Mouse (Mus musculus): ENCODE measurements around the gene Hcfc2.

The Hcfc2 gene

DNA sequence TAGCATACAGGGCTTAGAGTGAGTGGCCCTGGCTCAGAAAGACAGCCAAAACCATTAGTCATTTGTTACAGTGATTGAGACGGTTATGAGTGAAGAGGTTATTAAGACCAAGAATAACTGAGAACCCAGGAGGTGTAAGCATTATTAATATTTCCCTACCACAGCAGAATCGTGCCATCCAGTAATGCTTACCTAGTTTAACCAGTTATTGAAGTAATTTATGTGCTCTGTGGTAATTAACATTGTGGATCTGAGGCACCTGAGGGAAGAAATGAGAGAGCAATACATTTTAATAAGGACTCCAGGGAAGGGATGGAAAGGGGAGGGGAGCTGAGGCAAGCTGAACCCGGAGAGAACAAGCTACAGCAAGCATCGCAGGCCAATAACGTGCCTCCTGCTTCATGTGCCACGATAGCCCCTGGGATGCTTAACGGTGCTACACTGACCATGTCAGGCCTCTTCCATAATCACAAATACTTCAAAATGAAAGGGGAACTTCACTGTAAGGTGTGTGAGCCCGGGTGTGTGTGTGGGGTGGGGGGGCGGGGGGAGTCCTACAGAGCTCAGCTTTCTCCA, 75.7 kb downstream of the Hcfc2 start:
- in situ Hi-C loops (cut with MboI): no loop called here

DNA sequence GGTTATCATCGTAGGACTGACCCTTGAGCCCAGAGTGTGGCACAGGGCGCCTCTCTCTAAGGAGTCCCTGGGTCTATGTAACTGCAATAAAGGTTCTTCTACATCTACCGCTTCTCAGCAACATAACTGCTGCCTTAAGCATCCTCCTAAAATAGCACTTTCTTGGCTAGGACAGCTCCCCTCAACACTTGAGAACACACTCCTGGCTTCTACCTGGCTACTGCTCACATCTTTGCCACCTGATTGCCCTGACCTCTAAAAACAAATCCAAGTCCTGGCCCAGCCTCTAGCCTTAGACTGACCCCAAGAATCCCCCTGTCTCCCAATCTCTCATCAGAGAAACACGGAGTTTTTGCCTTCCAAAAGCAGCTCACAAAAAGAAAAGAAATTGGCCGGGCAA, 78.9 kb downstream of the Hcfc2 start:
- in situ Hi-C loops (cut with MboI): no loop called here

DNA sequence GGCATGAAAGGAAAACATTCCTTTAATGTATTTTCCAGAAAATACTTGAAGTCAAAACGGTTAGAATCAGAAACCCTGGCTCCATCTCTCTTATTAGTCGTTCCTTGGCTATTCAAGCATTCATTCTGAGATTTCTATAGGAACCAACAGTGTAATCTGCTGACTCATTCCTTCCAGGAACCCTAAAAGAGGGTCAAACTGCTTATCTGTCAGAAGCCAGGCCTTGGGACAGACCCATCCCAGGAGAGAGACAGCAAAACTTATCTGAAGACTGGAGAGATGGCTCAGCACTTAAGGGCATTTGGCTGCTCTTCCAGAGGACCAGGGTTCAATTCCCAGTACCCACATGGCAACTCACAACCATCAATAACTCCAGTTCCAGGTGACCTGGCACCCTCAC, 81.1 kb downstream of the Hcfc2 start:
- in situ Hi-C loops (cut with MboI): no loop called here

DNA sequence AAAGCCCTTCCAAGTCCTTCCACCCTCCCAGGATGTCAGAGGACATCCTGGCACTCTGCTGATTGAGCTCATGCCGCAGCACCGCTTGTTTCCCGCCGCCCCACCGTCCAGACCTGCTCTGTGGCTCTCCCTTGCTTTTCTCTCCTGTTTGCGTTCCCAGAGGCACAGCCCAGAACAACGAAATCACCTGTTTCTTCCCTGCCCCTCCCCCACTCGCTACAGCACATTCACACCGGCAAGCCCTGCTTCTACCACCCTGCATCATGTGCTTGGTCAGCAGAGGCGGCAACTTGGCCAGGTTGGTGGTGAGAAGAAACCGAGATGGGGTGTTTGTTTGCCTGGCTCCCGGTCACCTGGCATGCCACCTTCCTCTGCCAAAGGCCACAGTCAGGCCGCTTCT, 81.9 kb downstream of the Hcfc2 start:
- in situ Hi-C loops (cut with MboI): no loop called here

DNA sequence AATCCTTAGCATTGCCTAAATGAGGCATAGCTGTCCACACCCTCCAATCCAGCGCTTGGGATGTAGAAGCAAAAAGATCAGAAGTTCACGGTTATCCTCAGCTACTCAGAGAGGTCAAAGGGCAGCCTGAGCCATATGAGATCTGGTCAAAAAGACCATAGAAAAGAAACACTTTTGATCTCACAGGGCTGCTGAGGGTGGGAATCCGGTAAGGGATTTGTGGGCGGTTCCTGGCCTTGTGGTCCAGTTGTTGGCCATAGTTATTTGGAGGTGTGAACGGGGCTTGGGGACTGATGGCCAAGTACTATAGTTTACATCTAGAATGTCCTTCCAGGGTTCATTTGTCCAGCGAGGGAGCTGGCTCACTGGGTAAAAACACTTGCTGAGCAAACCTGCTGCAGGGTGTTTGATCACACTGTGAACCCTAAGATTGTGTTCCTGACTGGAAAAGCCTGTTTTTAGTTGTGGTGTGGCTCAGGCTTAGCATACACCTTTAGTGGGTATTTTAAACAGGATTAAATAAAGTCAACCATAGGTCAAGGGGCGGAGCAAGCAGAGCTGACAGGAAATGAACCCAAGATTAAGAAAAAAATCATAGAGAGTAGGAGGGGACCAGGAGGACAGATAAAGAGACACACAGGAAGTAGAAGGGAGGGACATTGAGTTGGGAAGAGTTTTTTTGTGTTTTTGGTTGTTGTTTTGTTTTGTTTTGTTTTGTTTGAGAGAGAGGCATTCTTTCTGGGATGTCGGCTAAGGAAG, 83.0 kb downstream of the Hcfc2 start:
- in situ Hi-C loops (cut with MboI): no loop called here

DNA sequence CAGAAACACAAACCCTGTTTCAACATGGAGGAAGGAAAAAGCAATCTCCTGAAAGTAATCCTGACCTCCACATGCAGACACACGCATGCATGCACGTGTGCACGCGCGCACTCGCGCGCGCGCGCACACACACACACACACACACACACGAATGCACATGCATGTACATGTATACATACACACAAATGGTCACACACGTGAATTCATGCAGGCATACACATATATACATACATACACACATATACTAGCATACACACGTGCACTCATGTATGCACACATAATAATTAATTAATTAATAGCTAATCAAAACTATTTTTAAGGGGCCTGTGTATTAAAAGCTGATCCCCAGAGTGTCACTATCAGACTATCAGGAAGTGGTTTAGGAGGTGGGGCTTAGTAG, 83.9 kb downstream of the Hcfc2 start:
- in situ Hi-C loops (cut with MboI): no loop called here

DNA sequence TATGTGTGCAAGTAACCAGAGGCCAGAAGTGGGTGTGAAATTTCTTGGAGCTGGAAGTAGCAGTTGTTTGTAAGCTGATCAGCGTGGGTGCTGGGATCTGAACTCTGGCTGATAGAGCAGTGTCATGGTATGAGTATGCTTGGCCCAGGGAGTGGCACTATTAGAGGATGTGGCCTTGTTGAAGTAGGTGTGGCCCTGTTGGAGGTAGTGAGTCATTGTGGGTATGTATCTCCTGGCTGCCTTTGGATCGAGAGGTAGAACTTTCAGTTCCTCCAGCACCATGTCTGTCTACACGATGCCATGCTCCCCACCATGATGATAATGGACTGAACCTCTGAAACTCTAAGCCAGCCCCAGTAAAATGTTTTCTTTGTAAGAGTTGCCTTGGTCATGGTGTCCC, 84.4 kb downstream of the Hcfc2 start:
- in situ Hi-C loops (cut with MboI): no loop called here

DNA sequence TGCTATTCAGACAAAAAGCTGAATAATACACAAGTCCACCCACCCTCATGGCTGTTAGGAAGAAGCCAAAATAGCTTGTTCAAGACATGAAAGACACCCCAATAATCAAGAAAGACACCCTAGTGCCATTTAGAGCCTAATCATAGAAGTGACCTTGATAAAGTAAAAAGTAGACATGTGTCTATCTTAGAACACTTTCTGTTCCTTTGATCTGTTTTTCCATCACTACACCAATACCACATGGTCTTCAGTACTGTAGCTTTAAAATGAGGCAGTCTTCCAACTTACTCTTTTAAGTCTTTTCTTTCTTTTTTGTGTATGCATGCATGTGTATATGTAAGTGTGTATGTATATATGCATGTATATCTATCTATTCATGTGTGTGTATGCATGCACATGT, 84.9 kb downstream of the Hcfc2 start:
- in situ Hi-C loops (cut with MboI): no loop called here

DNA sequence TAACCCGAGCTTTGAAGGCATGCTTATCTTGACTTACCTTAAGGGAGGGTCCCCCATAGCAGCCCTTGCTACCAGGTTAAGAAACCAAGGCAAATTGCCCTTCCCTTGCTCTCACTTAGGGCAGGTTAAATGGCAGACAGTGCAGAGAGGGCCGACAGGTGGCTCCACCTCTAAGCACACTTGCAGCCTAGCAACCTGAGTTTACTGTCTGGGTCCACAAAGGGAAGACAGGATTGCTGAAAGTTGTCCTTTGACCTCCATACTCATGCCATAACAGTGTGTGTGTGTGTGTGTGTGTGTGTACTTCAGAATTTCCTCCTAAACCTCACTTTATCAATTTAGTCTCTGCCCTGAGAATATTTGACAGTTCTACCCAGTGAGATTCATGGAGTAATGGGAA, 86.5 kb downstream of the Hcfc2 start:
- in situ Hi-C loops (cut with MboI): no loop called here

DNA sequence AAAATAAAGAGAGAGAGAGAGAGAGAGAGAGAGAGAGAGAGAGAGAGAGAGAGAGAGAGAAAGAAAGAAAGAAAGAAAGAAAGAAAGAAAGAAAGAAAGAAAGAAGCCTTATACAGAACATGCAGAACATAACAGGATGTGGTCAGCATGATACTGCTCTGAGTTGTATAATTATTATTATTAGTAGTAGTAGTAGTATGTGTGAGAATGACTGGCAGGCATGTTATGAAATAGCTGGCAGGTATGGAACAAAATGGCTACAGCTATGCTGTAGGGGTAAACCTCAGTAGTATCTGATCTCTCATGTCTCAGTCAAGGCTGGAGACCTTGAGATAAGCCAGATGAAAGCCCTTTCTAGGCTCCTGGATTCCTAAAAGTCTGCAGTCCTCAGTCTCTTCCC, 93.2 kb downstream of the Hcfc2 start:
- in situ Hi-C loops (cut with MboI): no loop called here

DNA sequence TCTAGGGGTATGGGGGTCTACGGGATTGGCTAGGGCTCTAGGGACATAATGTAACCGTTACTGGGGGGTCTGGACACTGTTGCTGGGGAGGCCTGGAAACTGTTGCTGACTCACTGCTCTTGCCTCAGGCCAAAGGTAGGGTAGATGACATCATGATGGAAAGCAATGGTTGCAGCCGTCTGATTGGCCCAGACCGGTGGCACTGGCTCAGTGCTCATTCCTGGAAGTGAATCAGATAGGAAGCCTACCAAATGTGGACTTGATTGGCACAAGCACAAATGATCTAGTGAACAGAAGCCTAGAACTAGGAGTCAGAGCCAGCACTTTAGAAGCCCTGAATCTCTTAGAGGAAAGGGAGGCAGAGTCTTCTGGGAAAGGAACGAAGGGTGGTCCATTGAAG, 94.5 kb downstream of the Hcfc2 start:
- in situ Hi-C loops (cut with MboI): no loop called here

DNA sequence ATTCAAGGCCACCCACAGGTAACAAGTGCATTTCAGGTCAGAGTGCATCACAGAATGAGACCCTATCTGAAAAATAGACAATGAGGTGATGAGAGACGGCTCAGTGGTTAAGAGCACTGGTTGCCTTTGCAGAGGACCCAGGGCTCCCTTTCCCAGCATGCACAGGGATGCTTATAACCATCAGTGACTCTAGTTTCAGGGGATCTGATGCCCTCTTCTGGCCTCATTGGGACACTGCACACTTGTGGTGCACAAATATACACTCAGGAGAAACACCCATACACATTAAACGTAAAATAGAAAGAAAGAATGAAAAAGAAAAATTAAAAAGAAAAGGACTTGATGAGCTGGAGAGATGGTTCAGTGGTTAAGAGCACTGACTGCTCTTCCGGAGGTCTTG, 95.8 kb downstream of the Hcfc2 start:
- in situ Hi-C loops (cut with MboI): no loop called here
